Mouse (Mus musculus): ENCODE data around the gene Syk. TPM values are rescaled to one million over a fixed set of nuclear protein-coding genes. Genes with fewer than 3 reads are reported as not detected.

The Syk gene
- polyA plus RNA-seq, 1 experiment from 2014 or later, result 0.81 TPM

DNA sequence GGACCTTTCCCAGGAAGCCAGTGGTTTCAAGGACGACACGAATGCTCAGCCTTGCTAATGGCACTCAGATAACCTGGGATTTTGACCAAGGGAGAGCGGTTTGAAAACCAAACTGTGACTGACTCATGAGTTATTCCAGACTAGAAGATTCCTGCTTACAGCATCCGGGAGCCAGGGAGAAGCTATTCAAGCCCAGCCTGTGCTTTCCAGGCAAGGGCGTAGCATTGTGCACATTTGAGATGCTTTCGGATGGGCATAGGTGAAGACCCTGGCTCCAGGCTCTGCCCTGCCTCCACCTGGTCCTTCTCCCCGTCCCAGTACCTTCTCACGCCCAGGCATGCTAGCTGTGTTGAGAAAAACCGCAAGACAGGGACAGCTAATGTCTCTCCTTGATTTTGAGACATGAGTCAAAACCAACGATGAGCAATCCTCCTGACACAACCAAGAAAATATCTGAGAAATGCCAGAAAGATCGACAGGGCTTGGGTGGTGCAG is 76.2 kb downstream of the Syk start:
- H3K4me2 ChIP-seq, result no peak overlapping the region
- peaks cover 7% of the 10 kb centered on the region; the same call in 1 of the 2 replicates for H3K4me1 ChIP-seq
- H3K36me3 ChIP-seq (ENCODE audit: poor library complexity, severe bottlenecking), result no peaks in the 10 kb centered on the region
- ATAC-seq, result no peak
- WGBS, result 91% methylated on average over 11 of the region's 11 CpGs
- H3K27ac ChIP-seq, result no peak overlapping the region
- H3K27me3 ChIP-seq, result peaks cover 6% of the 10 kb centered on the region; the same call in 1 of the 2 replicates
- no peak overlapping the region for H3K9ac ChIP-seq
- H3K4me3 ChIP-seq, result no peak overlapping the region
- no peaks in the 10 kb centered on the region for H3K9me3 ChIP-seq (replicated peaks)

DNA sequence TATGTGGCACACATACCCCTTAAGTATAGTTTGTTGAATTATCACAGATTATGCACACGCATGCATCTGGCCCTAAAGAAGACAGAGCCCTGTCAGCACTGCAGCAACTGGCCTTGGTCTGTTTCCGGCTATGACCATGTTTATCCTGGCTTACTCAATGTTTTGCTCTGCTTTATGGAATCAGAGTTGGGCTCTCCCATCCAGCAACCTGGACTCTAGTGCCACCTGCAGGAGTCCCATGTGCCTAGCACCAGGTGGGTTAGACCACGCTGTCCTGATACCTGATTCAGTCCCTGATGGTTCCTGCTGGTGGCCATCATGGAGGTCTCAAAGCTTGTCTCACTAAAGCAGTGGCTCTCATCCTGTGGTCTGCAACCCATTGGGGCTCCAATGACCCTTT is 86.9 kb downstream of the Syk start:
- WGBS, result 71% methylated on average over 3 of the region's 3 CpGs

DNA sequence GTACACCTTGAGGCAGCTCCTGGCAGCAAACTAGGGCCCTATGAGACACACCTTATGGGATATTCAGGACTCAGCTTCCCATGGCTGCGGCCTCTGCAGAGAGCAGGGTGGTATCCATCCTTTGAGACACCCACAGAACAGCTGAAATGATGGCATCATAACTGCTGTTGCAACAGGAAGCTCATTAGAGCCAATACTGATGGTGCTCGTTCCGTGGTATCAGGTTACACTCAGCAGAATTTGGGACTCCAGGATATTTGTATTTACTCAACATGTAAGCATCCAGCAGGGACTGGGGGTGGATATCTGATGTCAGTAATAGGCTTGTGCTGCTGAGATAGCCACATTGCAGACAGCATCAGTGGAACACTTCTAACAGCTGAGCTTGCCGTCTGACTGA is 90.3 kb downstream of the Syk start:
- no peak overlapping the region for H3K9ac ChIP-seq
- H3K4me2 ChIP-seq, result no peak overlapping the region
- 68% methylated on average over 4 of the region's 4 CpGs for WGBS
- no peak for ATAC-seq
- 0 out of 2 replicates have a peak, but pooled peaks cover 3% of the 10 kb centered on the region for H3K9me3 ChIP-seq (replicated peaks)
- no peak overlapping the region for H3K27ac ChIP-seq
- H3K4me3 ChIP-seq, result no peak overlapping the region
- H3K36me3 ChIP-seq (ENCODE audit: poor library complexity, severe bottlenecking), result no peaks in the 10 kb centered on the region
- 0 out of 2 replicates have a peak, but pooled peaks cover 5% of the 10 kb centered on the region for H3K4me1 ChIP-seq
- no peaks in the 10 kb centered on the region for H3K27me3 ChIP-seq

More for the DNA sequence above, 86.9 kb downstream of the Syk start:
- H3K4me2 ChIP-seq, result no peak overlapping the region
- no peaks in the 10 kb centered on the region for H3K27me3 ChIP-seq
- no peaks in the 10 kb centered on the region for H3K36me3 ChIP-seq (ENCODE audit: poor library complexity, severe bottlenecking)
- ATAC-seq, result no peak
- no peak overlapping the region for H3K27ac ChIP-seq
- no peak overlapping the region for H3K4me3 ChIP-seq
- no peak overlapping the region for H3K9ac ChIP-seq
- no peaks in the 10 kb centered on the region for H3K9me3 ChIP-seq (replicated peaks)
- H3K4me1 ChIP-seq, result 0 out of 2 replicates have a peak, but pooled peaks cover 5% of the 10 kb centered on the region

GRCm38 (mm10) chr13:52673856-52674255 is 90.9 kb downstream of the Syk start:
- 76% methylated on average over 4 of the region's 4 CpGs for WGBS
- Histone ChIP-seq H3K4me1 (0 out of 2 replicates have a peak, but pooled peaks cover 5% of the 10 kb centered on the region), H3K4me3 (no peak overlapping the region), H3K36me3 (ENCODE audit: poor library complexity, severe bottlenecking) (no peaks in the 10 kb centered on the region), H3K27me3 (no peaks in the 10 kb centered on the region), H3K9me3 (replicated peaks) (0 out of 2 replicates have a peak, but pooled peaks cover 3% of the 10 kb centered on the region), H3K27ac (no peak overlapping the region), H3K9ac (no peak overlapping the region), H3K4me2 (no peak overlapping the region)
- no peak for ATAC-seq

DNA sequence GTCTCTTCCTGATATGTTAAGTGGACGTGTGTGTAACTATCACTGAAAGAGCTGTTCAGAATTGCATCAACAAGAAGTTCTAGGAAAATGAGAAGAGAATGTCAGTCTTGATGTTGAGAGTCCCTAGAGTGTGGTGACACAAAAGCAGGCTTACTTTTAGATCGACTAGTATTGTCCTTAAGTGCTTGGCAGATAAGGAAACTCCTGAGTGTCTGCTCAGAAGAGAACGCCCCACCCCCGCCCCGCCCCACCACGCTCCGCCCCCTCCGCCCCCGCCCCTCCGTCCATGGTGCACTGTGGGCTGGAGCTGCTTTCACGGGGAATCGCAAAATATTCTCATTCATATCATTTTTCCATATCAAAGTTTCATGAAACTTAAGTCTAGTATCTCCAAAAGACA is 91.9 kb downstream of the Syk start:
- ATAC-seq, result no peak
- no peaks in the 10 kb centered on the region for H3K36me3 ChIP-seq (ENCODE audit: poor library complexity, severe bottlenecking)
- no peak overlapping the region for H3K27ac ChIP-seq
- no peak overlapping the region for H3K4me3 ChIP-seq
- no peaks in the 10 kb centered on the region for H3K27me3 ChIP-seq
- H3K9me3 ChIP-seq (replicated peaks), result 0 out of 2 replicates have a peak, but pooled peaks cover 3% of the 10 kb centered on the region
- 52% methylated on average over 12 of the region's 12 CpGs for WGBS
- H3K9ac ChIP-seq, result no peak overlapping the region
- no peak overlapping the region for H3K4me2 ChIP-seq
- 0 out of 2 replicates have a peak, but pooled peaks cover 5% of the 10 kb centered on the region for H3K4me1 ChIP-seq

GRCm38 (mm10) chr13:52675526-52676294 is 92.7 kb downstream of the Syk start:
- H3K27me3 ChIP-seq, result no peaks in the 10 kb centered on the region
- H3K4me1 ChIP-seq, result 0 out of 2 replicates have a peak, but pooled peaks cover 9% of the 10 kb centered on the region
- H3K9me3 ChIP-seq (replicated peaks), result 0 out of 2 replicates have a peak, but pooled peaks cover 3% of the 10 kb centered on the region
- no peak for ATAC-seq
- no peak overlapping the region for H3K27ac ChIP-seq
- 83% methylated on average over 8 of the region's 8 CpGs for WGBS
- H3K4me3 ChIP-seq, result no peak overlapping the region
- no peak overlapping the region for H3K9ac ChIP-seq
- no peak overlapping the region for H3K4me2 ChIP-seq
- no peaks in the 10 kb centered on the region for H3K36me3 ChIP-seq (ENCODE audit: poor library complexity, severe bottlenecking)

- H3K27me3 ChIP-seq, result no peaks in the 10 kb centered on the region
- H3K9ac ChIP-seq, result no peak overlapping the region
- H3K4me3 ChIP-seq, result no peak overlapping the region
- no peak overlapping the region for H3K4me2 ChIP-seq
- no peak for ATAC-seq
- 0 out of 2 replicates have a peak, but pooled peaks cover 3% of the 10 kb centered on the region for H3K9me3 ChIP-seq (replicated peaks)
- H3K36me3 ChIP-seq (ENCODE audit: poor library complexity, severe bottlenecking), result no peaks in the 10 kb centered on the region
- H3K4me1 ChIP-seq, result peaks cover 13% of the 10 kb centered on the region
- no peak overlapping the region for H3K27ac ChIP-seq
- WGBS, result 80% methylated on average over 5 of the region's 5 CpGs
Observed at GRCm38 (mm10) chr13:52676671-52677445, 93.9 kb downstream of the Syk start.

GRCm38 (mm10) chr13:52679906-52680305 is 96.9 kb downstream of the Syk start:
- Histone ChIP-seq H3K4me3 (no peak overlapping the region), H3K9me3 (replicated peaks) (0 out of 2 replicates have a peak, but pooled peaks cover 3% of the 10 kb centered on the region), H3K4me2 (no peak overlapping the region), H3K27ac (no peak overlapping the region), H3K9ac (no peak overlapping the region), H3K4me1 (peaks cover 14% of the 10 kb centered on the region), H3K36me3 (ENCODE audit: poor library complexity, severe bottlenecking) (no peaks in the 10 kb centered on the region), H3K27me3 (no peaks in the 10 kb centered on the region)
- ATAC-seq, result 0 out of 2 replicates have a peak, but pooled peaks have one; percentile 43
- 24% methylated on average over 5 of the region's 5 CpGs for WGBS

GRCm38 (mm10) chr13:52682107-52682506 is 99.1 kb downstream of the Syk start:
- Histone ChIP-seq H3K27me3 (no peaks in the 10 kb centered on the region), H3K4me2 (no peak overlapping the region), H3K4me1 (peaks cover 14% of the 10 kb centered on the region), H3K9ac (no peak overlapping the region), H3K27ac (no peak overlapping the region), H3K9me3 (replicated peaks) (0 out of 2 replicates have a peak, but pooled peaks cover 3% of the 10 kb centered on the region), H3K4me3 (no peak overlapping the region), H3K36me3 (ENCODE audit: poor library complexity, severe bottlenecking) (no peaks in the 10 kb centered on the region)
- WGBS, result 24% methylated on average over 5 of the region's 5 CpGs
- no peak for ATAC-seq

GRCm38 (mm10) chr13:52690425-52690824 is 107.5 kb downstream of the Syk start:
- Histone ChIP-seq H3K27ac (no peak overlapping the region), H3K4me2 (no peak overlapping the region), H3K9me3 (replicated peaks) (no peaks in the 10 kb centered on the region), H3K36me3 (ENCODE audit: poor library complexity, severe bottlenecking) (no peaks in the 10 kb centered on the region), H3K4me3 (no peak overlapping the region), H3K27me3 (no peaks in the 10 kb centered on the region), H3K9ac (no peak overlapping the region), H3K4me1 (no peaks in the 10 kb centered on the region)
- 97% methylated on average over 13 of the region's 13 CpGs for WGBS
- no peak for ATAC-seq

DNA sequence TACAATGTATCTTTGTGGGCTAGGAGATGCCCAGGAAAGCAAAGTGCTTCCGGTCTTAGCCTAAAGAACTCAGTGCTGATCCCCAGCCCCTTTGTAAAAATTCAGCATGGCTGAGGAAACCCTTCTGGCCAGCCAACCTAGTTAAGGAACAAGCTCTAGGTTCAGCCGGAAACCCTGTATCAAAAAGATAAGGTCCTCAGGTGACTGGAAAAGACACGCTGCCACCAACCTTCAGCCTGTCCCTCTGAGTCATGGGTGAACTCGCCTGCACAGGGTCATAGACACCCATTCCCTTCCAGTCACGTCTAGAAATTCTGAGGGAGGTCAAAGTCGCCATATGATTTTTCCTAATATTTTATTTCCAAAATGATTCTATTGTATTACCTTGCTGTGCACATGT is 109.3 kb downstream of the Syk start:
- H3K27me3 ChIP-seq, result no peaks in the 10 kb centered on the region

DNA sequence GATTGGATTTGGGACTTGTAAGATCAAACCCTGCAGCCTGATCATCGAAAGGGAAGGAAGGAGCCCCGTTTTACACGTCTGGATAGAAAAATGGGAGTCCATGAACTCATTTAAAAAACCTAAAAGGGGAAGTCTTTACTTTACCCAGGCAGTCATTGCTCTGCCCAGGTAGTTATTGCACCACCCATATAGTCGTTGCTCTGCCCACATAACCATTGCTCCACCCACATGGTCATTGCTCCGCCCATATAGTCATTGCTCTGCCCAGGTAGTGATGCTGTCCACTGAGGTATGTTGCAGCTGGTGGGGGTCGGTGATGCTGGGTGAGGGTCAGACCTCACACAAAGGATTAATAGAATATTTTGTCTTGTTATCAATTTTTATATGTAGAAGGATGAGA is 111.9 kb downstream of the Syk start:
- Histone ChIP-seq H3K27ac (no peak overlapping the region), H3K4me3 (no peak overlapping the region)
- 83% methylated on average over 6 of the region's 6 CpGs for WGBS

More for the DNA sequence above, 109.3 kb downstream of the Syk start:
- H3K4me1 ChIP-seq, result no peaks in the 10 kb centered on the region
- H3K9me3 ChIP-seq (replicated peaks), result no peaks in the 10 kb centered on the region
- ATAC-seq, result no peak
- no peak overlapping the region for H3K9ac ChIP-seq
- WGBS, result 85% methylated on average over 6 of the region's 6 CpGs
- H3K27ac ChIP-seq, result no peak overlapping the region
- H3K4me3 ChIP-seq, result no peak overlapping the region
- no peaks in the 10 kb centered on the region for H3K36me3 ChIP-seq (ENCODE audit: poor library complexity, severe bottlenecking)
- no peak overlapping the region for H3K4me2 ChIP-seq

More for the DNA sequence above, 111.9 kb downstream of the Syk start:
- Histone ChIP-seq H3K4me2 (no peak overlapping the region), H3K9ac (no peak overlapping the region), H3K27me3 (no peaks in the 10 kb centered on the region), H3K9me3 (replicated peaks) (no peaks in the 10 kb centered on the region), H3K4me1 (no peaks in the 10 kb centered on the region), H3K36me3 (ENCODE audit: poor library complexity, severe bottlenecking) (no peaks in the 10 kb centered on the region)
- no peak for ATAC-seq
